Mouse (Mus musculus) ES-CJ7 (cell line): ENCODE measurements around the gene Vmn2r49.
"Not testable (repeated sequence)": the region's sequence is repeated elsewhere in the genome, so short reads cannot be mapped to it uniquely, and the experiment has no call there.

ENCODE experiments used
- DNase-seq: peaks from one replicate; pipeline ENCODE4 v3.0.0; 2011; ENCODE audit warnings: low read depth, low spot score

The Vmn2r49 gene

GRCm38 (mm10) chr7:9992157-9992556 is at the start of gene Vmn2r49:
Vmn2r49 (minus strand) TSS chr7:9992257.
- DNase-seq: not testable (repeated sequence)

GRCm38 (mm10) chr7:9953485-9953884 is 38.6 kb downstream of the Vmn2r49 start, which contains the start of gene Vmn2r48:
Vmn2r48 (minus strand) TSS chr7:9953585.
- DNase-seq: not testable (repeated sequence)
